In genomic region chr16:45844875-45845274, GRCm38 (mm10) we compare ENCODE assay signal across 9 mouse cellular contexts.
DNase-seq lines count a peak whose midpoint lies in the region; ATAC-seq and TF ChIP-seq lines count a peak whose summit lies in the region.
"Had no signal": no experiment of that assay in that cellular context is flagged by ENCODE, and none has a peak within 500 bp of the region (broad histone marks: within the 10 kb centered on the region; RNA-seq: fewer than 3 reads in every experiment).

No protein-coding gene starts in this region.

- peak overlapping the region; percentile 81 for H3K4me3 ChIP-seq in lung, embryonic 15.5 days
- H3K4me3 ChIP-seq in hindbrain, embryonic 11.5 days (ENCODE audit: low read depth, low read length): peak overlapping the region; percentile 58
- H3K4me3 ChIP-seq in limb, embryonic 14.5 days (replicated peaks; ENCODE audit: low read length): peak overlapping the region; percentile 80
- peak overlapping the region; percentile 71 for H3K4me3 ChIP-seq in stomach, embryonic 15.5 days (replicated peaks)

- peak overlapping the region; percentile 92 for H3K27ac ChIP-seq in lung, embryonic 15.5 days
- H3K27ac ChIP-seq in hindbrain, embryonic 11.5 days (ENCODE audit: low read depth, low read length): no peak overlapping the region
- H3K27ac ChIP-seq in limb, embryonic 14.5 days (replicated peaks; ENCODE audit: low read depth, low read length): peak overlapping the region; percentile 95
- peak overlapping the region; percentile 86 for H3K27ac ChIP-seq in stomach, embryonic 15.5 days
- H3K27ac ChIP-seq: macrophage had no signal

- H3K9me3 ChIP-seq in lung, embryonic 15.5 days: no peaks in the 10 kb centered on the region
- no peaks in the 10 kb centered on the region for H3K9me3 ChIP-seq in hindbrain, embryonic 11.5 days (ENCODE audit: control insufficient read depth, low read length)
- H3K9me3 ChIP-seq in limb, embryonic 14.5 days (ENCODE audit: control insufficient read depth, low read length): no peaks in the 10 kb centered on the region
- H3K9me3 ChIP-seq in stomach, embryonic 15.5 days: no peaks in the 10 kb centered on the region

- peak overlapping the region; percentile 94 for H3K9ac ChIP-seq in lung, embryonic 15.5 days
- no peak overlapping the region for H3K9ac ChIP-seq in hindbrain, embryonic 11.5 days (ENCODE audit: low read depth, low read length)
- peak overlapping the region; percentile 94 for H3K9ac ChIP-seq in limb, embryonic 14.5 days (ENCODE audit: low read depth, low read length, severe bottlenecking)
- H3K9ac ChIP-seq in stomach, embryonic 15.5 days: 0 out of 2 replicates have a peak overlapping the region, but pooled peaks have one; percentile 80

- no peak for TF ChIP-seq POLR2A in limb, embryonic 14.5 days (IDR thresholded peaks at IDR 0.05; ENCODE audit: borderline replicate concordance, extremely low read depth, insufficient read depth, insufficient read length)

- 16% methylated on average over 10 of the region's 10 CpGs for WGBS in lung, embryonic 15.5 days
- 14% methylated on average over 10 of the region's 10 CpGs for WGBS in hindbrain, embryonic 11.5 days
- 10% methylated on average over 10 of the region's 10 CpGs for WGBS in limb, embryonic 14.5 days
- WGBS in stomach, embryonic 15.5 days: 17% methylated on average over 10 of the region's 10 CpGs

- no peaks in the 10 kb centered on the region for H3K27me3 ChIP-seq in lung, embryonic 15.5 days
- no peaks in the 10 kb centered on the region for H3K27me3 ChIP-seq in hindbrain, embryonic 11.5 days (ENCODE audit: control insufficient read depth, insufficient read depth, low read length)
- H3K27me3 ChIP-seq in limb, embryonic 14.5 days (ENCODE audit: control insufficient read depth, insufficient read depth, low read length): no peaks in the 10 kb centered on the region
- H3K27me3 ChIP-seq in stomach, embryonic 15.5 days (replicated peaks): no peaks in the 10 kb centered on the region

- peaks cover 34% of the 10 kb centered on the region for H3K4me1 ChIP-seq in lung, embryonic 15.5 days
- no peaks in the 10 kb centered on the region for H3K4me1 ChIP-seq in hindbrain, embryonic 11.5 days (replicated peaks; ENCODE audit: control insufficient read depth, insufficient read depth, low read length)
- H3K4me1 ChIP-seq in limb, embryonic 14.5 days (ENCODE audit: control insufficient read depth, insufficient read depth, low read length): peaks cover 29% of the 10 kb centered on the region
- H3K4me1 ChIP-seq in stomach, embryonic 15.5 days: peaks cover 6% of the 10 kb centered on the region; the same call in 1 of the 2 replicates

- no peak for DNase-seq in lung, postnatal 25 days (ENCODE audit: low spot score)
- peak; percentile 28 for DNase-seq in hindbrain, embryonic 11.5 days (ENCODE audit: low spot score)
- DNase-seq in limb, embryonic 14.5 days (ENCODE audit: low spot score): no peak
- no peak for DNase-seq in gastrocnemius, postnatal 4 days (ENCODE audit: low spot score in 2 of 2)
- no peak for DNase-seq in layer of hippocampus, adult 9-11 months
- DNase-seq in layer of hippocampus, adult 9-10 months (ENCODE audit: low spot score): no peak

- H3K36me3 ChIP-seq in lung, embryonic 15.5 days: no peaks in the 10 kb centered on the region
- no peaks in the 10 kb centered on the region for H3K36me3 ChIP-seq in hindbrain, embryonic 11.5 days (ENCODE audit: control insufficient read depth, insufficient read depth, low read length)
- H3K36me3 ChIP-seq in limb, embryonic 14.5 days (ENCODE audit: control insufficient read depth, insufficient read depth, low read length): no peaks in the 10 kb centered on the region
- H3K36me3 ChIP-seq in stomach, embryonic 15.5 days: no peaks in the 10 kb centered on the region

- peak overlapping the region; percentile 81 for H3K4me2 ChIP-seq in lung, embryonic 15.5 days
- peak overlapping the region; percentile 71 for H3K4me2 ChIP-seq in hindbrain, embryonic 11.5 days (replicated peaks; ENCODE audit: low read depth, low read length)
- peak overlapping the region; percentile 80 for H3K4me2 ChIP-seq in limb, embryonic 14.5 days (replicated peaks; ENCODE audit: low read depth, low read length, severe bottlenecking)
- H3K4me2 ChIP-seq in stomach, embryonic 15.5 days: peak overlapping the region; percentile 90

- ATAC-seq in lung, embryonic 15.5 days (ENCODE audit: borderline replicate concordance, extremely low read depth, low FRiP score, low TSS enrichment): no peak
- no peak for ATAC-seq in hindbrain, embryonic 11.5 days (ENCODE audit: low FRiP score)
- no peak for ATAC-seq in limb, embryonic 14.5 days (ENCODE audit: low FRiP score, low read depth)
- no peak for ATAC-seq in stomach, embryonic 15.5 days (ENCODE audit: insufficient read depth, low FRiP score, low read depth)
